Mouse (Mus musculus) heart, postnatal 14 days (tissue): ENCODE data around the gene Tek. TPM values are rescaled to one million over a fixed set of nuclear protein-coding genes. Genes with fewer than 3 reads are reported as not detected.
"Not testable (repeated sequence)": the region's sequence is repeated elsewhere in the genome, so short reads cannot be mapped to it uniquely, and the experiment has no call there.

ENCODE experiments used
- DNase-seq, 2 experiments: peaks; one replicate each; pipeline ENCODE4 v3.0.0; 2021 to 2022
- intact Hi-C: fragments of 180-260 bp; cut with DNase I; formaldehyde crosslinking; loops from one replicate; pipeline ENCODE4 v1.15.1; 2025
- long read RNA-seq, 2 experiments: library from polyadenylated mRNA; stranded (forward); transcript quantifications; one replicate each; pipeline ENCODE4 v2.0.0; 2021
- total RNA-seq, 2 experiments: library from RNA; stranded (reverse); gene quantifications; 2 replicates each; pipeline ENCODE4 v1.2.3; 2021

Tek gene
- 10 to 100 TPM; 53.1 to 61.1 TPM for total RNA-seq
- long read RNA-seq, experiment 1, full-length matches to known transcripts, result 30 of 40 reads
- long read RNA-seq, experiment 1, partial matches to known transcripts, result 7 of 40 reads
- long read RNA-seq, experiment 1, other reads (novel, unspliced or antisense), result 3 of 40 reads
- long read RNA-seq, experiment 2, full-length matches to known transcripts, result 39 of 49 reads
- long read RNA-seq, experiment 2, partial matches to known transcripts, result 8 of 49 reads
- long read RNA-seq, experiment 2, other reads (novel, unspliced or antisense), result 2 of 49 reads

GRCm38 (mm10) chr4:94738838-94739731 is at the start of gene Tek:
Tek (plus strand) TSS chr4:94739289.
- DNase-seq, result peak; percentile 53 to 56
- intact Hi-C loops, result loop anchor here (5.0 kb wide), 1 partner anchor 88 kb away; no protein-coding TSS in a partner anchor

DNA sequence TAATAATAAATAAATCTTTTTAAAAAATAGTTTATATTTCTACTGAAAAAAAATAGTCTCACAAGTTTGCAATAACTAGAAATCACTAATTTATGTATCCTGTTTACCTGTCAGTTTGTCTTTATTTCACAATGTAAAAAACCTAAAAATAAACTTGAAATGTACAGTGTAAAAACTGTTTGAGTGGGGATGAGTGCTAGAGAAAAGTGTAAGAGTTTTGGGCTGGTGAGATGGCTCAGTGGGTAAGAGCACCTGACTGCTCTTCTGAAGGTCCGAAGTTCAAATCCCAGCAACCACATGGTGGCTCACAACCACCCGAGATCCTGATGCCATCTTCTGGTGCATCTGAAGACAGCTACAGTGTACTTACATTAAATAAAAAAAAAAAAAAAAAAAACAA is 49.3 kb upstream of the Tek start:
- intact Hi-C loops, result loop anchor here (2.0 kb wide), 1 partner anchor 25 kb away; no protein-coding TSS in a partner anchor
- not testable (repeated sequence) for DNase-seq

DNA sequence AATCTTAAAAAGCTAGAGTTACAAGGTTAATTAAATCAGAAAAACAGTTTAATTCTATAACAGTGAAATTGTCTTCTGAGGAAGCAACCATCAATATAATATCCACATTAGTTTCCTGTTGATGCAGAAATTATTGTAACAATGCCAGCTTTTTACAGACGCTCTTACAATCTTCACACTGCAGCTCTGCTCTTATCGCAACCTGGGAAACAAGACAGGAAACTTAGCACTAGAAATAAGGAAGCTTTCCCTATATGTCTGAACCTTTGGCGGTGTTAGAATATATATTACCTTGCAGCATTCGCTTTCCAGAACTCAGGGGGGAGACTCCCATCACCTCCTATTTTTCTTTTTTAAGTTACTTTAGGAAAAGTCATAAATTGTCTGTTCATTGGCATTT is 48.0 kb upstream of the Tek start:
- intact Hi-C loops, result no loop called here
- no peak for DNase-seq

- intact Hi-C loops, result no loop called here
- no peak for DNase-seq
Measured at GRCm38 (mm10) chr4:94692175-94692574, 46.9 kb upstream of the Tek start.

GRCm38 (mm10) chr4:94696368-94696767 is 42.7 kb upstream of the Tek start:
- DNase-seq, result no peak
- intact Hi-C loops, result no loop called here

- DNase-seq, result no peak
- intact Hi-C loops, result no loop called here
Measured at GRCm38 (mm10) chr4:94711002-94711401, 28.1 kb upstream of the Tek start.

GRCm38 (mm10) chr4:94711426-94711825 is 27.7 kb upstream of the Tek start:
- no peak for DNase-seq
- intact Hi-C loops, result no loop called here

GRCm38 (mm10) chr4:94713741-94714140 is 25.3 kb upstream of the Tek start:
- intact Hi-C loops, result loop anchor here (2.0 kb wide), 1 partner anchor 25 kb away; no protein-coding TSS in a partner anchor
- no peak for DNase-seq

DNA sequence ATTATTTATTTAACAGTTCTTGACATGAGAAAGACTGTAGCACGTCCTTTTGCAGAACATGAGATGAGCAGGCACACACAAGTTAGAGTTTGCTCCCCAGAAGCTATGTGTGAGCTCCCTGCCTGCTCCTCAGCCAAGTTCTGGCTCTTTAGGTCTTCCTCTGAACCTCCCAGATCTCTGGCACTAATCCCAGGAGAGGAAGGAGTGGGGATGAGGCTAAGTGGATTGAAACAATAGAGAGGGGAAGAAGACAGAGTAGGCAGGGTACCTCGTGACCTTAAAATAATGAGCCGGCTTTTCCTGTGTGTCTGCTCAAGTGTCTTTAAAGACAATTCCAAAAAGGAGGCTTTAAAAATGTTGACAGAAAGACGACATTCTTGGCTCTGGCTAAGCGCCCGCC is 23.9 kb upstream of the Tek start:
- peak; percentile 16 to 38 for DNase-seq
- intact Hi-C loops, result loop anchor here (2.0 kb wide), 1 partner anchor 26 kb away; no protein-coding TSS in a partner anchor

DNA sequence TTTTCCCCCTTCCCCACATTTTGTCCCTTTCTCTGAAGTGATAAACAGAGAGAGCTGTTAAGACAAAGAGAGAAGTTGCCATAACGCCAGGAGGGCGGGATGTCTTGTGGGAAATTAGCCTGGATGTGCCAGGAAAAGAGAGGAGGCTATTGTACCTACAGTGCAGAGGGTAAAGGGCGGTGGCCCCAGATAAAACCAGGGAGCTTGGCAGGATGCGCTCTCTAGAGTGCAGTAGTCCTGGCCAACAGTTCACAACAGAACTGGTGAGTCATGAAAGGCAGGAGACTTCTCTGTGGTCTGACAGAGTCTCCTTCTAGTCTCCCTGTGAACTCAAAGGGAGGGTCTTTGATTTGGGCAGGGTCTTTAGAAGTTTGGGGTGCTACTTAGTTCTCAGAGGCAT is 13.3 kb upstream of the Tek start:
- peak in 1 of 2 experiments; percentile 43 for DNase-seq
- intact Hi-C loops, result no loop called here

GRCm38 (mm10) chr4:94732721-94733120 is 6.4 kb upstream of the Tek start:
- intact Hi-C loops, result no loop called here
- no peak for DNase-seq

- DNase-seq, result no peak
- intact Hi-C loops, result loop anchor here (5.0 kb wide), 1 partner anchor 90 kb away; no protein-coding TSS in a partner anchor
Measured at GRCm38 (mm10) chr4:94737326-94738295, 1.5 kb upstream of the Tek start.

DNA sequence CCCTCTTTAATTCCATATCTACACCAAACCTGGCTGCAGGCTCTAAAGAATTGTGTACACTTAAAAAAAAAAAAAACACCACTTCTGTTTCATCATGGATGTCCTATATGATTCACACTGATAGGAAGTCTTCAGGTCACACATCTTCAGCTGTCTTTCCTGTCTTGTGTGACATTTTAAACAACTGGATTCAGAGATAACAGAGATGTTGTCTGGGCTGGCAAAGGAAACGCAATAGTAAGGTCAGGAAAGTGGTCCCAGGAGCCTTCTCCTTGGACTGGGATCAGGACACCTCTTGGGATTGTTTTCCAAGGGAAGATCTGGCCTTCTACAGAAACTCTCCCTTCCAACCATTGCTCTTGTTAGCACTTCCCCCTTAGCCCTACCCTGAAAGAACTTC is 2.7 kb downstream of the Tek start:
- intact Hi-C loops, result no loop called here
- DNase-seq, result no peak

- intact Hi-C loops, result no loop called here
- DNase-seq, result peak; percentile 76 to 80
Measured at GRCm38 (mm10) chr4:94745749-94746148, 6.7 kb downstream of the Tek start.

DNA sequence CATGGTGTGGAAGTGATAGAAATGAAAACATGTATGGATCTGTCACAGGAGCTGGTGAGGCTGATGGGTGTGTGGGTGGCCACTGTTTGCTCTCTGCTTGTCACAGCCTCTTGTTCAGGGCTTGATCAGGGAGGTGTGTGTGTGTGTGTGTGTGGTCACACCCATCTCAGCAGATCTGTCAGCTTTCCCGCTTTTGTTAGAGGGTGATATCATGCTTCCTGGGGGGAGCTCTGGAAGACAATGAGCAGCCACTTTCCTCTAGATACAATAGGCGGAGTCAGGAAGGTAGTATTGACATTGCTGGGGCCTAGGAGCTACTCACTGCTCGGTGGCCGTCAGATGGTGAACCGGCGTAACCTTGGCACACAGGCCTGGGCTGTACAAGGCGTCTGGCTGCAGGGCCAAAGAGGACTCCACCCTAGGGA is 7.3 kb downstream of the Tek start:
- DNase-seq, result peak; percentile 69 to 74
- intact Hi-C loops, result no loop called here

DNA sequence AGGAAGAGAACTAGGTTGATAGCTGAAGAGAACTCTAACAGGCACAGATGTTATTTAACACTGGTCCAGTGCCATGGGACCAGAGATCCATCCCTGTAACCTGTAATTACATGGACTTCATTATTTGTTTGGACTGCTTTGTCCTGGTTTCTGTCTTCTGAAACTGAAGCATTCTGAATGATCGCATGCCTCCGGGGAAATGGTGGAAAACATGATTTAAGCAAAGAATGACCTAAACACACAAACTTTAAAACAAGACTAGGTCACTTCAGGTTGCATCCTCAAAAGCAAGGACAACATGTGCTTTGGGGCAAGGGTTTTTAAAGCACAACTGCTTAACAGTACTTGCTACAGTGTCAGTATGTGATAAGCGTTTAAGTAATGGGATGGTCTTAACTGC is 8.2 kb downstream of the Tek start:
- no peak for DNase-seq
- intact Hi-C loops, result no loop called here

DNA sequence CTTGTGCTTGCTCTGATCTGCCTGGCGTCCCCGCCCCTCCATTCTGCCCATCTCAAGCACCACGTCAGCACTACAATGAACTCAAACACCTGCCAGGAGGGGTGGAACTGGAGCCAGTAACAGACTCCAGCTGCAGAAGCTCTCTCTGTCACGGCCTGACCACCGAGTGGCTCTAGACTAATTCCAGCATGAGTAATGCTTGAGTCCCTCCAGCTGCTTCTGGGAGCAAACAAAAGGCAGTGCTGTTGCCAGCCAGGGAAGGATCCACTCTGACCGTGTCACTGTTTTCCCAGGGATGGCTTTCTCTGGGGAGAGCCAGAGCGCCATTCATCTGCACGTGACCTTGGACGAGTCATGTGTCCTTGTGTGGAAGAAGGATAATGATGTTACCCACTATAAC is 13.4 kb downstream of the Tek start:
- intact Hi-C loops, result no loop called here
- DNase-seq, result peak; percentile 70 to 78

GRCm38 (mm10) chr4:94765217-94765616 is 26.1 kb downstream of the Tek start:
- intact Hi-C loops, result no loop called here
- DNase-seq, result no peak

DNA sequence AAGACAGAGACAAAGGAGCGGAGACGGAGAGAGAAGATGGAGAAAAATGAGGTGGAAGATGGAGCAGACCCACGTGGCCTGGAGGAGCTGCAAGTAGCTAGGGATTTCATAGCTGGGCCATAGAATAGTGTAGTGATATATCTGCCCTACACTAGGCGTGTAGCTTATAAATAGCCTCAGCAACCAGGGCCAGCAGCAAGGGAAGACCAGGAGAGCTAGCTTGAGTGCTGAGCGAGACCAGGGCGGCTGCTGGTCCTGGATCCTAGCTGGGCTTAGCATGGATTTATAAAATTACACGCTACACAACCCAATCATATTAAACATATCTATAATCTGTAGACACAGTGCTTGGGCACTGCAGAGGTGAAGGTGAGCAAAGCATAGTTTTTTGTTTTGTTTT is 27.1 kb downstream of the Tek start:
- DNase-seq, result no peak
- intact Hi-C loops, result no loop called here

GRCm38 (mm10) chr4:94768624-94769023 is 29.5 kb downstream of the Tek start:
- intact Hi-C loops, result no loop called here
- no peak for DNase-seq
